Mouse (Mus musculus) monocyte, adult 5-6 weeks (primary cell): ENCODE measurements around the gene Mast1. TPM values are rescaled to one million over a fixed set of nuclear protein-coding genes. Genes with fewer than 3 reads are reported as not detected.

ENCODE experiments used
- ATAC-seq: fragments of 153-309, 156-312 bp; replicated peaks from 2 replicates; pipeline ENCODE4 v1.8.0; 2017; ENCODE audit warnings: mild to moderate bottlenecking; ENCODE audit not compliant: low TSS enrichment, insufficient number of reproducible peaks, severe bottlenecking, poor library complexity, low FRiP score
- total RNA-seq: library from RNA; stranded (forward); fragments of 200-1000, 200-491, 200-594 nt; gene quantifications from 3 replicates; pipeline ENCODE4 v1.2.3, GENCODE M21; 2017

The Mast1 gene
- 0.11 TPM in 1 of 3 replicates, not detected in the others for total RNA-seq

GRCm38 (mm10) chr8:84936962-84937546, at the start of gene Mast1:
Mast1 (minus strand) TSS chr8:84937359.
- ATAC-seq, result 0 out of 2 replicates have a peak, but pooled peaks have one; percentile 54

DNA sequence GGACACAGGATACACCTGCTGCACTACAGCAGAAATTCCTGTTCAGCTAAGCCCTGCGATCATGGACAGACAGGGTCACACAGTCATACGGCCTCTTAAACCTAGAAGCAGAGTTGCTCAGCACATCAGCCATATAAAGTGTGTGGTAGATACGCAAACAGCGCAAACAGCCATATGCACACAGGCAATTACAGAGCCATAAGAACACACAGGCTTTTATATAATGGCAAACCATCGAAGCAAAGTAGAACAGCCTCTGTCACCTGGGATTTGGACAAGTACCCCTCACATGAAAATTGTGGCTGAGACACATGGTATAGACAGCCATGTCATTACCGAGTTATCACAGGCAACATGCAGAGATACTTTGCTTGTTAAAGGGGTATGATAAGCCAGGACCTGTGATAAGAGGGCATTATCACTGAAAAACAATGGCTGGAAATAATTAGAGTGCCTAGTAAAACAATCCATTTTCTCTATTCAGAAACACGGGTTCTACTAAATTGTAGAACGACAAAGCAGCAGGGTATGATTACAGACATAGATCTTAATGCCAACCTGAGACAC, 49.3 kb upstream of the Mast1 start:
- ATAC-seq, result no peak

- peak; percentile 41 for ATAC-seq
Measured at GRCm38 (mm10) chr8:84985684-84986378, 48.7 kb upstream of the Mast1 start.

- no peak for ATAC-seq
Measured at GRCm38 (mm10) chr8:84985049-84985683, 48.0 kb upstream of the Mast1 start.

DNA sequence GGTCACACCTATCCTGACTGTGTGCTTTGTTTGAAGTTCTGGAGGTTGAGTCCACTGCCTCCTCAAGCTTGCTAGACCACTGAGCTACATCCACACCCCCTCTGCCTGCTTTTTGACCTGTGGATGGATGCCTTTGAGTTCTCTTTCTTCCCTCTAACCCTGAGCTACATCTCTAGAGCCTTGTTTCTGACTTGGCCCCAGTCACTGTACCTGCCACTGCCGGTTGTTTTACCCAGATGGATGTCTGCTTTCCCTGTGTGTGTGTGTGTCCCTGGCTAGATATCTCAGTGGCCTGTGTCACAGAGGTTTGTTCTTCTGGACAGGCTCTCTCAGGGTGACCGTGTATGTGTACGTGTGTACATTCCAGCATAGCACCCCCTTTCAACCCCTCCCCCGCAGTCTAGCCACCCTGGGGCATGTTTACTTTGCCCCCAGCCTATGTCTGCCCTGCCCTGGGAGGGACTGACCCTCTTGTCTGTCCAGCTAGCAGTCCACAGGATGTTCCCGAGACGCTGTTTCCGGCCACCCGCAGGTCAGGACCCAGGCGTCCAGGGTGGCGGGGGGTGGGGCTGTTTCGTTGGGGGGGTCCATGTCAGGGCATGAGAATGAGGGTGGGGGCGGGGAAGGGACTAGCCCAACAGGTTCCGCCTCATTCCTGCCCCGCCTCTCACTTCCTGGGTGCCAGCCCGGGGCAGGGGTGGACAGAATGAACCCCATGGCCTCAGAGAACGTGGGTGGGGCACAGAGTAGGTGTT, 47.3 kb upstream of the Mast1 start:
- no peak for ATAC-seq

DNA sequence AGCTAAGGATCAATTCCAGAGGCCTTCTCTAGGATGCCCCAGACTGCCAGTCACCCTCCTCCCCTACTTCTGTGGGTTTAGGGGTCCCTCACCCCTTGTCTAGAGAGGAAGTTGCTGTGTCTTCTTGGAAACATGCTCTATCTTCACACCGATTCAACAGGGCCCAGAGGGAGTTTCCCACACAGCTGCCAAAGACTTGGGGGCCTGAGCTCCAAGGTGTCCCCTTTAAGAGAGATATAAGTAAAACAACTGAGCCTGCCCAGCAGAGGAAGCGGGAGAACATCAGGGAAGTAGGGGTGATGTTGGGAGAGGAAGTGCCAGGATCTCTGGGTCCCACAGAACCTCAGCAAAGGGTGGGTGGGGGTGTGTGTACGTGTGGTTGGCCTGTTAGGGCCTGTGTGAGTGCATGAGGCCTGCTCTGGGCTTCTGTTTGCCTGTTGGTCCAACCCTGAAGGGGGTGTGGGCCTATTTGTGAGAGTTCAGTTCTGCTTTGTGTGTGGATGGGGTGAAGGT, 45.4 kb upstream of the Mast1 start:
- peak; percentile 15 for ATAC-seq

DNA sequence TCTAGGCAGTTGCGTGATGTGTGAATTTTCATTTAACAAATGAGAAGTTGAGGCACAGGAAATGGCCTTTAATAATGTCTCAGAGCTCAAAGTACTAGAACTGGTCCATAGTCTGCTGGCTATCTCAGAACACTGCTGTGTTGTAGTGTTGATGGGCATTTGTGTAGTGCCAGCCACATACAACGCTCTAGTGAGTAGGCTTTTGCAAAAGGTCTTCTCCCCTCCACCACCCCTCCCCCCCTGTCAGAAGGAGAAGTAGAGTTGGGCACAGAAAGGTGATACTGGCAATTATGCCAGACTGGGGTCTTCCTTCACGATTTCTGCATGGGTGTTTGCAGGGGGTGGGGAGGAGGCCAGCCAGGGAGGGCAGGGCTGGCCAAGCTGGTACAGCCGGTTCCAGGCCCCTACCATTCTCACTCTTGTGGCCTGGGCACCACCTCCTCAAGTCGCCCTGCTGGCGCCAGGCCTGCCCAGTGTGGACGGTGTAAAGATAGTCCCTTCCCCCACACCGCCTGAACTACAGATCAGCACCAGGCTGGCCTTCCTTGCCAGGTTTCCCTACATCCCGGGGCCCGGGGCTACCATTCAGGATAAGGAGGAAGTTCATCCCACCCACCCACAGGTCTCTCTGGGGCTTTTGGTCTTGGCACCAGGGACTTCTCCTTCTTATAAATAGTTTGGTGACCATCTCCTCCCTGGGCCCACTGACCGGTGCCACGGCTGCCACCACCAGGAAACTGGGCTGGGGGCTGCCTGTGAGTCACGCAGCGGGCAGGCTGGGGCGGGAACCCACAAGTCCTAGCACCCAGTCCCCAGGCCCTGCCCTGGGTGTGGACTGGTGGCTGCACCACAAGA, 44.7 kb upstream of the Mast1 start:
- no peak for ATAC-seq

DNA sequence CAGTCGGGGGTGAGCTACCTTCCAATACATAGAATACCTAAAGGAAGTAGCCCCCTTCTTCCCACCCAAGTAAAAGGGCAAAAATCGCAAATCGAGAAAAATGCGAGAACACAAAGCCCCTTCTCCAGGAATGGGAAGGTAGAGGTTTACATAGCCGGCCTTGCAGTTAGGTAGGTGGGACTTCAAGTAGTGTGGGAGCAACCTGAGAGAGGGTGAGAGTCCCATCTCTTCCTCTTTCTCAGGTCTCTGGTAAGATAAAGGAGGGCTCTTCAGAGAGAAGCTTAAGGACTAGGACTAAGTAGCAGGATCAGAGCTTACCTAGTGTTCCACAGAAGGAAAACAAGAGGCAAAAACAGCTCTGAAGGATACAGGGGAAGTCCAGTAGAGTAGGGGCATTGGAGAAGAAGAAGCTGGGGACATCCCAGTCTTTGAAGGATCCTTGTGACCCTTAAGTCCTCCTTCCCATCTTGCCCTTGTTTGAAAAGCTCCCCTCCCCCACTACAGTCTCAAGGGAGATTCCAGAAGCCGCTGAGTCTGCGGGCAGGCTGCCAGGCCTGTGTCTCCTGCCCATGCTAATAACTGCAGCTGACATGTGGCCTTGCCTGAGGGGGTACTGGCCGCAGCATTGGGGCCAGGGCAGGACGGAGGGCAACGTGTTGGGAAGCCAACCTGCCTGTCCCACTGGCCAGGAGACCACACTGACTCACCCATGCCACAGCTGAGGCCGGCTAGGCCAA, 43.6 kb upstream of the Mast1 start:
- ATAC-seq, result no peak

DNA sequence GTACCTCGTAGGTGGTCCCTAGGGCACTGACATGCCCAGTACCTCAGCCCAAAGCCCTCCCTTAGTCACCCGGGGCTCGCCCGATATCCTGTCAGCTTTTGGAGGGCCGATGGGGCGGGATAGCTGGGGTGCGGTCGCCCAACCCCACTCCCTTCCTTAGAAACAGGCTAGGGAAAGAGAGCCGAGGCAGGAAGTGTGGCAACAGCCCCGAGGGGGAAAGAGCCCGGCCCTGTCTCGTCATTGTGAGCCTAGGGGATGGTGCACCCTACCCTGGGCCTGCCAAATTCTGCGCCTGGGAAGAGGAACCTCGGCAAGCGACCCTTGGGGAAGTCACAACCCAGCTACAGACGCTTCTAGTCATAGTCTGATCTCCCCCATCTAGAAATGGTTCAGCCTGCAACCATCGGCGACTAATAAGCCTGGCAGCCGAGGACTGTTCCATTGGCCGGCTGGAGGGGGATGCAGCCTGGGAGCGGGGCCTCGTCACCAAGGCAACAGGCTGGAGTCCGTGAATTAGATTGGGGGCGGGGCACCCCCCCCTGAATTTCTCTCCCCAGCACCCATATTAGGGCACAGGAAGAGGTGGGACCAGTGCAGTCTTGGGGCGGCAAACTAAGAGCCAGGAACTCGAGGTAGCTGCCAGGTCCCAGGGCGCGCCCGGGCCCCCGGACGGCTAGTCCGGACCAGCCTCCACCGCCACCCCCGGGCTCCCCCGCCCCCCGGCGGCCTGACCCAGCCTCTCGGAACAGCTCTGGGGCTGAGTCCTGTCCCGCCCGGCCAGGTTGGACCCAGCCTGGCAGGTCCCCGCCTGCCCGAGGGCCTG, 42.7 kb upstream of the Mast1 start:
- ATAC-seq, result peak; percentile 44

DNA sequence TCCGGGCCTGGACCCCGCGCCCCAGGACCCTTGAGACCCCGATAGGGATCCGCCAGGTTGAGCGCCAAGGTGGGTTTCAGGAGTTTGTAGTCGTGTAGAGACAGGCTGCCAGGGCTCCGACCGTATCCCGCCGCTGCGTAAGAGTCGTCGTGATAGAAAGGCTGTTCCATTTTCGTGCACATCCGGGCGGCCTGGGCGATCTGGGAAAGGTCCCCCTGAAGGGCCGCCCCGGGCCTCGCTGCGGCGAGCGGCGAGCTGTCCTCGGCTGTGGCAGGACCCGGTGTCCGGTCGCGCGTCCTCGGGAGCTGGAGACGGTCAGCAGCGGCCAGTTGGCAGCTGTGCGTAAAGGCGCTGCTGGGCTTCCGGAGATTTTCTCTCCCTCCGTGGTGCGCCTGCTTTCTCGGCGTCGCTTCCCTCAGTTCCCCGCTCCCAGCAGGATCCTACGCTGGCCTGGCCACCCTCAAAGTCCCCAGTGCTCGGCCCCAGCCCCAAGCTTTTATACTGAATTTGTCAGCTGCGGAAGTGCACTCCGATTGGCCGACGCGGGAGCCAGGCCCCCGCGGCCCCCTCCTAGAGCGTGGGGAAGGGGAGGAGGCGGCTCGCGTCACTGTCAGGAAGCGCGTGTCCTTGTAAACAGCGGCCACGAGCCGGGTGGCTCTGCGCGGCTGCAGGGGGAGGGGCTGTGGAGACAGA, 41.2 kb upstream of the Mast1 start, which contains the start of gene Junb:
TSS of gene Junb (minus strand) at position 471 of the 693 bp plus-strand sequence.
- ATAC-seq, result peak; percentile 30

DNA sequence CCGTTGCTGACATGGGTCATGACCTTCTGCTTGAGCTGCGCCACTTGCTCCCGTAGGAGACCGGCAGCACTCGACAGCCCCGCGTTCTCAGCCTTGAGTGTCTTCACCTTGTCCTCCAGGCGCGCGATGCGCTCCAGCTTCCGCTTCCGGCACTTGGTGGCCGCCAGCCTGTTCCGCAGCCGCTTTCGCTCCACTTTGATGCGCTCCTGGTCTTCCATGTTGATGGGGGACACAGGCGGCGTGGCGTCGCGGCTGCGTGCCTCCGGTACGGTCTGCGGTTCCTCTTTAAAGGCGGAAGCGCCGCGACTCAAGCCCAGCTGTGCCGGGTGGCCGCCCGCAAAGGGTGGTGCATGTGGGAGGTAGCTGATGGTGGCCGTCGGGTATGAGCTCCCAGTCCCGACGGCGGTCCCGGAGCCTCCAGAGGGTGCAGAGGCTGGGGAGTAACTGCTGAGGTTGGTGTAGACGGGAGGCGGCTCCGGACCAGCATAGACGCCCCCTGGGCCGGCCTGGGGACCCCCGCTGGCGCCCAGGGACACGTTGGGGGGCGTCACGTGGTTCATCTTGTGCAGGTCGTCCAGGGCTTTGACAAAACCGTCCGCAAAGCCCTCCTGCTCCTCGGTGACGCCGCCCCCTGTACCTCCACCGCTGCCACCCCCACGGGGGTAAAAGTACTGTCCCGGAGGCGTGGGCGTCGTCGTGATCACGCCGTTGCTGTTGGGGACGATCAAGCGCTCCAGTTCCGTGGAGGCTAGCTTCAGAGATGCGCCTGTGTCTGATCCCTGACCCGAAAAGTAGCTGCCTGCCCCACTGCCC, 40.5 kb upstream of the Mast1 start:
- no peak for ATAC-seq

DNA sequence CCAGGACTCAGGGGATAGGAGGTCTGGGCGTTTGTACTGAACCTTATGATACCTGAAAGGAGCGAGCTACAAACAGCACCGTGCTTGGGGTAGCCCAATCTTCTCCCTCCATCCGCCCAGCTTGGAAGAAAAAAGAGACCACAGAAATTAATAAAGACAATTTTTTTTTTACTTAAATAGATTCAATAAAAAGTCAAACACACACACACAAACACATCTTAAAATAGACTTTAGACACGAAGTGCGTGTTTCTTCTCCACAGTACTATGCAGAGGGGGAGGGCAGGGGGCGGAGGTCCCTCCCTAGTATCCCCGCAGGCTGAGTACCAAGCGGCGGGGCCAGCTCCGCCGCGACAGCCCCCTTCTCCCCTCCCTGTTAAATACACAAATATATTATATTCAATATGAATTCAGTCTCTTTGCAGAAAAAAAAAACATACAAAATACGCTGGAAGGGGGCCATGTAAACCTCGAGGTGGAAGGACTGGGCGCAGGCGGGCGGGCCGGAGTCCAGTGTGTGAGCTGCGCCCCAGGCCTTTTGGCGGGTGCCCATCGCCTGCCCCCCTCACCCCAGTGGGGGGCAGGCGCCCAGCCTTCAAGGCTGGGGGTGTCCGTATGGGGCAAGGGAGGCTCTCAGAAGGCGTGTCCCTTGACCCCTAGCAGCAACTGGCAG, 39.7 kb upstream of the Mast1 start:
- ATAC-seq, result no peak

DNA sequence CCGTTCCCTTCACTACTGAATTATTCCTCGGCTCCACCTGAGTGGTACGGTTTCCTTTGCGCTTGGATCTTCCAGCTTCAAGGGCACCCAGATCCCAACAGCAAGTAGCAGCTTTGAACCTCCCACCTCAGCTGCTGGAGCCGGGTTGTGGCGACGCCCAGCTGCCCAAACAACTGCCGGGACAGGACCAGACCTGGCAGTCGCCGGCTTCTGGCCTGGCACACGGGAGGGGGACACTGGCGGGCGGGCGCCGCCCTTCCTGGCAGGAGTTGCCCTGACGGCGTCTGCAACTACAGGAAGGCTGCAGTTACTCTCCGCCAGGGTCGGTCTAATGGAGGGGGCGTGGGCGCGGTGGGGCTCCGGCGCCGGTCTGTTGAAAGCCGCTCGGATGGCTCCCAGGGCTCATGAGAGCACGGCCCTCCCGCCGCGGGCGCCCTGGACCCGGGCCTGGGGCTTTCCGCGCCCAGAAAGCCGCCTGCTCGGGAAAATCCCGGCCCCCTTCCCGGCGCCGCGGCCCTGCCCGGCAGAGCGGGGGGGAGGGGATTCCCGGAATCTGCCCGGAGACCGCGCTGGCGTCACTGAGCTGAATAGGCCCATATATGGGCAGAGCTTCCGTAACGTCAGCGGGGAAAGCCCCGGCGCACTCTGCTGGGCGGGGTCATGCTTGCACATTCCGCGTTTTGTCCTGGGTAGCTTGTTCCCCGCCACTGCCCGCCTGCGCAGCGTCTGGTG, 39.0 kb upstream of the Mast1 start:
- ATAC-seq, result peak; percentile 25

- no peak for ATAC-seq
Measured at GRCm38 (mm10) chr8:84975434-84975833, 38.3 kb upstream of the Mast1 start.
